In the genomic region with DNA sequence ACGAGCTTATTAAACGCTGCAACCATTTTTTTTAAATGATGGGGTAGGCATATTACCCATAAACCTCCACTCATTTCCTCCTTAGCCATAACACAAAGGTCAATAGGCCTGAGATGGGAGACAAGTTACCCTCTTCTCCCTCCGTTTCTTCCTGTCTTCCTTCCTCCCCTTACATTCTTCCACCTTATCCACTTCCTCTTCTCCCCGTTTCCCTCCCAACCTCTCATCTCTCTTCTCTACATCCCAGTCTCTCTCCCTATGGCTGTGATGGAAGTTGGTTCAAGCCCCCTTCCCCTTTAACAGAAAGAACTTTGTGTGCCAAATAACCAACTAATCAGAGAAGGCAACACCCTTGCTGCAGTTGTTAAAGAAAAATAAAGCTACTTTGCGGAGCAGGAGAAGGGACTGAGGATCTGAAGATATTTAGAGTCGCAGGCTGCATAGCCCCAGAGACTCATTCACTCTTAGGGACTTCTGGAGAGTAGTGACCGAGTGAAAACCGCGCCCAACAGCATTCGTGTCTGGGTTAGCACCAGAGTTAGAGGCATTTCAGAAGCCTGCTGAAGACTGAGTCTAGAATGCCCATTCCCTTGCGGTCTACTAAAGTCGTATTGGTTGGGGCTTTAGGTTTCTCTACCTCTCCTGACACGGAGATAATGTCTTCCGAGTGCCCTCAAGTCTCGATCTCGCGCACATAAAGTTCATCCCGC, we compare ENCODE assay signal across 8 mouse cellular contexts. TPM values are rescaled to one million over a fixed set of nuclear protein-coding genes. Genes with fewer than 3 reads are reported as not detected.
A peak's percentile ranks its signal among the peaks of the same experiment; 100 is the strongest.
DNase-seq lines count a peak whose midpoint lies in the region; ATAC-seq and TF ChIP-seq lines count a peak whose summit lies in the region.

No protein-coding gene starts in this region.

- peak; percentile 18 for DNase-seq in gastrocnemius, adult 18-20 months (ENCODE audit: low spot score)
- no peak for DNase-seq in gastrocnemius, postnatal 10 days
- no peak for DNase-seq in layer of hippocampus, adult 8-10 months (ENCODE audit: low spot score in 2 of 2)

- peaks cover 22% of the 10 kb centered on the region for H3K79me3 ChIP-seq in C2C12 (ENCODE audit: low read depth)

- H3K27ac ChIP-seq in heart, embryonic 13.5 days (replicated peaks), result no peak overlapping the region; the same call in 1 of the 2 replicates
- no peak overlapping the region for H3K27ac ChIP-seq in liver, embryonic 12.5 days

- no peak for ATAC-seq in heart, embryonic 13.5 days (ENCODE audit: extremely low read depth, insufficient number of reproducible peaks, low FRiP score, low TSS enrichment)
- ATAC-seq in liver, embryonic 12.5 days, result no peak
- no peak for ATAC-seq in frontal cortex, adult (ENCODE audit: low TSS enrichment)
- no peak for ATAC-seq in monocyte, adult 5-6 weeks (replicated peaks; ENCODE audit: insufficient number of reproducible peaks, low FRiP score, low TSS enrichment, poor library complexity, severe bottlenecking)

- peaks cover 37% of the 10 kb centered on the region for H3K79me2 ChIP-seq in C2C12 (ENCODE audit: control insufficient read depth, insufficient read depth)

- peak overlapping the region; percentile 78 for H3K9ac ChIP-seq in heart, embryonic 13.5 days
- no peak overlapping the region for H3K9ac ChIP-seq in liver, embryonic 12.5 days

- H3K4me2 ChIP-seq in heart, embryonic 13.5 days, result peak overlapping the region; percentile 74
- H3K4me2 ChIP-seq in liver, embryonic 12.5 days, result peak overlapping the region; percentile 63

- H3ac ChIP-seq in C2C12 (ENCODE audit: control insufficient read depth, insufficient read length, low read depth), result peak overlapping the region; percentile 97

- H3K4me3 ChIP-seq in C2C12 (ENCODE audit: insufficient read depth, poor library complexity, severe bottlenecking), result peak overlapping the region; percentile 78
- H3K4me3 ChIP-seq in heart, embryonic 13.5 days, result peak overlapping the region; percentile 72
- peak overlapping the region; percentile 36 for H3K4me3 ChIP-seq in liver, embryonic 12.5 days

- TF ChIP-seq CTCF in C2C12 (IDR thresholded peaks at IDR 0.05; ENCODE audit: control insufficient read depth, insufficient read depth, insufficient read length), result no peak

- no peaks in the 10 kb centered on the region for H3K27me3 ChIP-seq in C2C12 (ENCODE audit: control insufficient read depth, insufficient read depth, insufficient read length)
- H3K27me3 ChIP-seq in heart, embryonic 13.5 days (replicated peaks), result peaks cover 79% of the 10 kb centered on the region
- peaks cover 99% of the 10 kb centered on the region for H3K27me3 ChIP-seq in liver, embryonic 12.5 days (replicated peaks)

- peaks cover 45% of the 10 kb centered on the region for H3K4me1 ChIP-seq in heart, embryonic 13.5 days
- H3K4me1 ChIP-seq in liver, embryonic 12.5 days, result peaks cover 20% of the 10 kb centered on the region

- 8% methylated on average over 18 of the region's 18 CpGs for WGBS in heart, embryonic 13.5 days
- 6% methylated on average over 18 of the region's 18 CpGs for WGBS in liver, embryonic 12.5 days (ENCODE audit: insufficient replicate concordance)

- no peaks in the 10 kb centered on the region for H3K9me3 ChIP-seq in heart, embryonic 13.5 days
- H3K9me3 ChIP-seq in liver, embryonic 12.5 days (replicated peaks), result no peaks in the 10 kb centered on the region

- peaks cover 7% of the 10 kb centered on the region for H3K36me3 ChIP-seq in C2C12 (ENCODE audit: control insufficient read depth, insufficient read depth)
- H3K36me3 ChIP-seq in heart, embryonic 13.5 days, result no peaks in the 10 kb centered on the region
- H3K36me3 ChIP-seq in liver, embryonic 12.5 days, result no peaks in the 10 kb centered on the region

TF ChIP-seq in C2C12, 6 proteins besides CTCF, POLR2A, EP300 and RAD21:
- no peak for TF ChIP-seq FOSL1 (IDR thresholded peaks at IDR 0.05; ENCODE audit: insufficient read depth, low read length, poor library complexity, severe bottlenecking)
- TF ChIP-seq CEBPB (IDR thresholded peaks at IDR 0.05; ENCODE audit: low read depth), result no peak
- no peak for TF ChIP-seq MAX (IDR thresholded peaks at IDR 0.05)
- no peak for TF ChIP-seq MYOD1 (IDR thresholded peaks at IDR 0.05; ENCODE audit: control insufficient read depth, insufficient read length, low read depth)
- TF ChIP-seq MYOG (IDR thresholded peaks at IDR 0.05; ENCODE audit: control insufficient read depth, extremely low read depth, insufficient read length), result no peak
- no peak for TF ChIP-seq USF1 (IDR thresholded peaks at IDR 0.05; ENCODE audit: low read depth)

RNA-seq across cellular contexts. Expression of gene Ebf1, which starts 0.9 kb away (rescaled TPM):
- total RNA-seq in gastrocnemius, adult 18-20 months (2021), result 1 to 10 TPM; 5.5 to 8.2 TPM
- total RNA-seq in gastrocnemius, postnatal 10 days (2021), result 10 to 100 TPM; 25.8 to 36.2 TPM
- polyA plus RNA-seq in C2C12 (2012; fragmentation: generic; extraction: Trizol), result 4.3 TPM
- polyA plus RNA-seq in heart, embryonic 13.5 days (2015; fragmentation: Nextera tagmentation; extraction: Ambion mirVana), result 12.9 and 13.0 TPM in 2 replicates
- 0.26 and 0.41 TPM in 2 replicates for polyA plus RNA-seq in liver, embryonic 12.5 days (2016; fragmentation: Nextera tagmentation; extraction: Ambion mirVana)
- 7.4 to 16.9 TPM (median 14.2 TPM) in 3 replicates for total RNA-seq in monocyte, adult 5-6 weeks (2017)
- 1 to 10 TPM; 2.8 to 5.3 (median 3.4) TPM for total RNA-seq in layer of hippocampus, adult 8-10 months (2022)
